ENCODE assay signal across 8 mouse cellular contexts in genomic region chr9:89826712-89827548, GRCm38 (mm10).
DNase-seq lines count a peak whose midpoint lies in the region; ATAC-seq and TF ChIP-seq lines count a peak whose summit lies in the region.

No protein-coding gene starts in this region.

- peak overlapping the region; percentile 46 for H3K4me2 ChIP-seq in embryonic facial prominence, embryonic 15.5 days (replicated peaks)
- peak overlapping the region; percentile 51 for H3K4me2 ChIP-seq in limb, embryonic 13.5 days (replicated peaks)
- H3K4me2 ChIP-seq in midbrain, embryonic 16.5 days (ENCODE audit: low read length) = peak overlapping the region; percentile 39

- peak overlapping the region; percentile 35 for H3K4me3 ChIP-seq in bone marrow macrophage, adult 2 months (ENCODE audit: insufficient read depth, low read length)
- peak overlapping the region; percentile 31 for H3K4me3 ChIP-seq in embryonic facial prominence, embryonic 15.5 days (replicated peaks)
- H3K4me3 ChIP-seq in limb, embryonic 13.5 days = peak overlapping the region; percentile 29
- H3K4me3 ChIP-seq in midbrain, embryonic 16.5 days (ENCODE audit: low read depth, low read length) = peak overlapping the region; percentile 8; the same call in 1 of the 2 replicates
- H3K4me3 ChIP-seq in spleen, adult 2 months (ENCODE audit: extremely low read depth, insufficient read depth, insufficient read length) = peak overlapping the region; percentile 28; the same call in 1 of the 2 replicates

- H3K27me3 ChIP-seq in embryonic facial prominence, embryonic 15.5 days = no peaks in the 10 kb centered on the region
- no peaks in the 10 kb centered on the region; the same call in 1 of the 2 replicates for H3K27me3 ChIP-seq in limb, embryonic 13.5 days
- H3K27me3 ChIP-seq in midbrain, embryonic 16.5 days (ENCODE audit: control insufficient read depth, insufficient read depth, low read depth, low read length) = no peaks in the 10 kb centered on the region
- H3K27me3 ChIP-seq in spleen, adult 2 months (ENCODE audit: control insufficient read depth, insufficient read depth, low read length) = no peaks in the 10 kb centered on the region

- H3K4me1 ChIP-seq in bone marrow macrophage, adult 2 months (ENCODE audit: control insufficient read depth, insufficient read depth, low read length) = peaks cover 5% of the 10 kb centered on the region
- no peaks in the 10 kb centered on the region for H3K4me1 ChIP-seq in embryonic facial prominence, embryonic 15.5 days
- H3K4me1 ChIP-seq in limb, embryonic 13.5 days = no peaks in the 10 kb centered on the region
- H3K4me1 ChIP-seq in midbrain, embryonic 16.5 days (ENCODE audit: control insufficient read depth, insufficient read depth, low read length) = no peaks in the 10 kb centered on the region
- peaks cover 4% of the 10 kb centered on the region; the same call in 1 of the 2 replicates for H3K4me1 ChIP-seq in spleen, adult 2 months (ENCODE audit: control insufficient read depth, insufficient read depth, insufficient read length)

- peak; percentile 69; the same call in 1 of the 2 replicates for ATAC-seq in embryonic facial prominence, embryonic 15.5 days (ENCODE audit: insufficient number of reproducible peaks, low FRiP score, low TSS enrichment, low read depth)
- peak; percentile 91 for ATAC-seq in limb, embryonic 13.5 days (ENCODE audit: low FRiP score, low read depth)
- ATAC-seq in midbrain, embryonic 16.5 days = peak; percentile 81

- H3K9me3 ChIP-seq in embryonic facial prominence, embryonic 15.5 days (replicated peaks) = no peaks in the 10 kb centered on the region
- no peaks in the 10 kb centered on the region for H3K9me3 ChIP-seq in limb, embryonic 13.5 days
- H3K9me3 ChIP-seq in midbrain, embryonic 16.5 days (replicated peaks; ENCODE audit: control insufficient read depth, low read length, poor library complexity, severe bottlenecking) = no peaks in the 10 kb centered on the region

- TF ChIP-seq POLR2A in bone marrow macrophage, adult 2 months (IDR thresholded peaks at IDR 0.05; ENCODE audit: borderline replicate concordance, low read depth, low read length) = no peak
- TF ChIP-seq POLR2A in spleen, adult 2 months (IDR thresholded peaks at IDR 0.05; ENCODE audit: low read depth, low read length) = no peak

- TF ChIP-seq CTCF in bone marrow macrophage, adult 2 months (IDR thresholded peaks at IDR 0.05; ENCODE audit: low read depth, low read length) = peak; percentile 93
- peak; percentile 69; the same call in 1 of the 2 replicates for TF ChIP-seq CTCF in spleen, adult 2 months (IDR thresholded peaks at IDR 0.05; ENCODE audit: extremely low read depth, insufficient read depth, insufficient read length, insufficient replicate concordance)

- H3K9ac ChIP-seq in embryonic facial prominence, embryonic 15.5 days = no peak overlapping the region
- H3K9ac ChIP-seq in limb, embryonic 13.5 days = no peak overlapping the region
- H3K9ac ChIP-seq in midbrain, embryonic 16.5 days (ENCODE audit: low read depth, low read length) = no peak overlapping the region

- no peaks in the 10 kb centered on the region for H3K36me3 ChIP-seq in embryonic facial prominence, embryonic 15.5 days
- no peaks in the 10 kb centered on the region for H3K36me3 ChIP-seq in limb, embryonic 13.5 days
- no peaks in the 10 kb centered on the region for H3K36me3 ChIP-seq in midbrain, embryonic 16.5 days (ENCODE audit: control insufficient read depth, insufficient read depth, low read length)
- no peaks in the 10 kb centered on the region for H3K36me3 ChIP-seq in spleen, adult 2 months (ENCODE audit: control insufficient read depth, insufficient read depth, low read length)

- WGBS in embryonic facial prominence, embryonic 15.5 days = 34% methylated on average over 24 of the region's 24 CpGs
- 34% methylated on average over 24 of the region's 24 CpGs for WGBS in limb, embryonic 13.5 days
- WGBS in midbrain, embryonic 16.5 days = 35% methylated on average over 24 of the region's 24 CpGs
- 38% methylated on average over 24 of the region's 24 CpGs for WGBS in spleen, adult 2 months

- H3K27ac ChIP-seq in bone marrow macrophage, adult 2 months (ENCODE audit: insufficient read depth, low read depth, low read length) = no peak overlapping the region
- no peak overlapping the region for H3K27ac ChIP-seq in embryonic facial prominence, embryonic 15.5 days (replicated peaks)
- no peak overlapping the region for H3K27ac ChIP-seq in limb, embryonic 13.5 days
- no peak overlapping the region for H3K27ac ChIP-seq in midbrain, embryonic 16.5 days (ENCODE audit: low read length)
- H3K27ac ChIP-seq in spleen, adult 2 months (ENCODE audit: insufficient read depth, low read length) = no peak overlapping the region

- DNase-seq in B cell, adult 2 months = peak; percentile 98
- DNase-seq in heart, adult 9 months (ENCODE audit: low spot score in 2 of 2) = peak; percentile 71 to 89
- peak; percentile 92 for DNase-seq in kidney, adult 9 months
- peak; percentile 72 to 90 for DNase-seq in spleen, adult 2 months (ENCODE audit: low read depth in 1 of 2, low spot score in 2 of 2)
